Mouse (Mus musculus) right cerebral cortex, postnatal 4 days (tissue): Measurements from ENCODE around the gene Ap2a2.

Experiments used
- DNase-seq: peaks from one replicate; pipeline ENCODE4 v3.0.0-alpha.2; 2022

Ap2a2 gene

DNA sequence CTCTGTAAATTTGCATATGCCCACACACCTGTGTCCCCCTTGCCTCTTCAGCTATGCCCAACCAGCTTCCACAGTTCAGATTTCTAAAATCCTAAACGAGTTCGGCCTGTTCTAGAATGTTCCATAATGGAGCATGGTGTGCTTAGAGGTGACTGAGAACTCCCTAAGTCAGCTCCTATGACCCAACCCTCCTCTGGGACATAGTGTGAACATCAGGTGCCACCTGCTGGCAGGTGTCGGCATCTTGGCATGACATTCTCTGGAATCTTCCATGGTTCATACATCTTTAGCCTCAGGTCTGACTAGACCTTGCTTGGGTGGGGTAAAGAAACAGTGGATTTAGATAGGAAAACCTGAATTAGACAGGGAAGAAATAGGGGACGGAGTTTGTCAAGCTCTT, 109.0 kb downstream of the Ap2a2 start:
- DNase-seq, result no peak

DNA sequence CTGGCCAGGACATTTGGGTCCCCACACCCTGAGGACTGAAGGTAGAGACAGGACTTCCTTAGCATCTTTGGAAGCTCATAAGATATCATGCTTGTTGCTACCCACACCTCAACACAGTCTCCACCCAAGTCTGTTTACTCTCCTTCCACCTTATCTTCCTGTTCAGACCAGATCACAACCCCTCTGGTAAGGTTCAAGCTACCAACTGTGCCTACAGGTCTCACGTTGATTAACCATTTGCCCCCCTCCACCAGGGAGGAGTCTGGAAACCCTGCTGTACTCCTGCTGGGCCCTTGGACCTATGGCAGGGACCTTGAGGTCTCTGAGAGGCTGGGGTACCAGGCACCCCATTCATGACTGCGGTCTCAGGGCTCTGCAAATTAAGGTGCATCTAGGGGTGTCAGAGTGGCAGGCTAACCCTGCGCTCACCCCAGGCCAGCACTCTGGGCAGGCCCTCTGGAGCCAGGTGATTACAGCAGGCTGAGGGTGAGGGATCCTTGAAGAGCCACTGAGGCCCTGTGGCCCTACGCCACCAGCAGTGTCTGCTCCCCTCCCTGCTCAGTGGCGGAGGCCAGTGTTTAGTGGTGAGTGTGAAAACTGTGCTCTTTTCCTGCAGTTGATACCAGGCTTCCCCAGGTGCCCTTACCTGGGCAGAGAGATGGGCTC, 109.8 kb downstream of the Ap2a2 start:
- DNase-seq, result no peak

DNA sequence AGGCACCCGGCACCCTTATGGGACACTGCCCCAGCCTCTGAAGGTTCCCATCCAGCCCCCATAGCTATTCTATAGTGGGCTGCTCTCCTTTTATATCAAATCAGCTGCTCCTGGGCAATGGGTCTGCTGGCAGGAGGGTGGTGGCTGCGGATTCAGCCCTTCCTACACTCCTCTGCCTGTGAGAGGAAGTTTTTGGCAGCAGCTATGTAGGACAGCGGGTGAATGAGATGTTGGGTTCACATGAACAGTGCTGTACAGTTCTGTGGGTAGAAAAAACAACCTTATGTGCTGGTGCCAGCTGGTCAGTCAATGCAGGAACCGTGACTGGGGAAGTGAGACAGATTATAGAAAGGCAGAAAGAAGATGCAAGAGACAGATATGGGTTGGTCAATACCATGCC, 116.9 kb downstream of the Ap2a2 start:
- DNase-seq, result no peak
